Mouse (Mus musculus): ENCODE data around the gene Bspry. TPM values are rescaled to one million over a fixed set of nuclear protein-coding genes. Genes with fewer than 3 reads are reported as not detected.

The Bspry gene
- polyA plus RNA-seq, 1 experiment from 2014 or later = 0.36 TPM

GRCm38 (mm10) chr4:62484928-62485327 is 5.1 kb downstream of the Bspry start:
- WGBS = 76% methylated on average over 3 of the region's 3 CpGs
- H3K4me1 ChIP-seq (ENCODE audit: control insufficient read depth in 2 of 2, insufficient read depth in 2 of 2, low read length in 2 of 2) = peaks cover 0 to under 1% of the 10 kb centered on the region in 2 experiments; a peak in 2 of 4 replicates
- no peak overlapping the region for H3K4me3 ChIP-seq (ENCODE audit: control insufficient read depth in 1 of 2, insufficient read depth in 1 of 2, low read depth in 1 of 2, low read length in 2 of 2)
- ATAC-seq (ENCODE audit: insufficient number of reproducible peaks, insufficient read depth, low FRiP score, low read depth) = no peak
- H3K27ac ChIP-seq (replicated peaks in 1 of 2; ENCODE audit: control insufficient read depth in 1 of 2, insufficient read depth in 1 of 2, low read depth in 2 of 2, low read length in 2 of 2) = no peak overlapping the region
- H3K36me3 ChIP-seq (ENCODE audit: control insufficient read depth, insufficient read depth, low read length) = no peaks in the 10 kb centered on the region
- H3K27me3 ChIP-seq (ENCODE audit: control insufficient read depth, insufficient read depth, low read length) = no peaks in the 10 kb centered on the region
- H3K9me3 ChIP-seq (ENCODE audit: control insufficient read depth, low read length) = no peaks in the 10 kb centered on the region
- no peak overlapping the region for H3K4me2 ChIP-seq (ENCODE audit: low read length)
- H3K9ac ChIP-seq (ENCODE audit: low read length) = no peak overlapping the region

- no peaks in the 10 kb centered on the region; a peak in 1 of 4 replicates for H3K4me1 ChIP-seq (ENCODE audit: control insufficient read depth in 2 of 2, insufficient read depth in 2 of 2, low read length in 2 of 2)
- no peaks in the 10 kb centered on the region for H3K27me3 ChIP-seq (ENCODE audit: control insufficient read depth, insufficient read depth, low read length)
- ATAC-seq (ENCODE audit: insufficient number of reproducible peaks, insufficient read depth, low FRiP score, low read depth) = no peak
- WGBS = 71% methylated on average over 8 of the region's 8 CpGs
- H3K27ac ChIP-seq (replicated peaks in 1 of 2; ENCODE audit: control insufficient read depth in 1 of 2, insufficient read depth in 1 of 2, low read depth in 2 of 2, low read length in 2 of 2) = no peak overlapping the region
- no peak overlapping the region for H3K9ac ChIP-seq (ENCODE audit: low read length)
- H3K4me3 ChIP-seq (ENCODE audit: control insufficient read depth in 1 of 2, insufficient read depth in 1 of 2, low read depth in 1 of 2, low read length in 2 of 2) = no peak overlapping the region
- no peaks in the 10 kb centered on the region for H3K36me3 ChIP-seq (ENCODE audit: control insufficient read depth, insufficient read depth, low read length)
- no peak overlapping the region for H3K4me2 ChIP-seq (ENCODE audit: low read length)
- no peaks in the 10 kb centered on the region for H3K9me3 ChIP-seq (ENCODE audit: control insufficient read depth, low read length)
Measured at GRCm38 (mm10) chr4:62485450-62486161, 5.8 kb downstream of the Bspry start.

DNA sequence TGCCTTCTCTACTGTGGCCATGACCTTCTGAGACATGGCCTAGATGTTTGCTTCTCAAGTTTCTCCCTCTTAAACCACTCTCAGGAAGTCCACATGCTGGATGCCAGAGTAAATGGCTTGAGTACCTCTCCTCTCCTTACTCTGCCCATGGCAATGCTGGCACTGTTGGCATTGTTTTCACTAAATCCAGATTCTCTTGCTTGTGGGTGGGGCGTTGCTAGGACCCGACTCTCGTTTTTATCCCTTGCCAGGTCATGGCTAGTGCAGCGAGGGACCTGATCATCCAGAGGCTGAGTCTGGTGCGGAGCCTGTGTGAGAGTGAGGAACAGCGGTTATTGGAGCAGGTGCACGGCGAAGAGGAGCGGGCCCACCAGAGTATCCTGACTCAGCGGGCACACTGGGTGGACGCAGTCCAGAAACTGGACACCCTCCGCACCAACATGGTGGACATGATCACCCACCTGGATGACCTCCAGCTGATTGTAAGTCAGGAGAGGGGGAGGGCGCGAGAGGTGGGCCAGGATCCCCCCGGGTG is 6.4 kb downstream of the Bspry start:
- no peak overlapping the region for H3K4me3 ChIP-seq (ENCODE audit: control insufficient read depth in 1 of 2, insufficient read depth in 1 of 2, low read depth in 1 of 2, low read length in 2 of 2)
- no peak for ATAC-seq (ENCODE audit: insufficient number of reproducible peaks, insufficient read depth, low FRiP score, low read depth)
- H3K9me3 ChIP-seq (ENCODE audit: control insufficient read depth, low read length) = no peaks in the 10 kb centered on the region
- H3K9ac ChIP-seq (ENCODE audit: low read length) = no peak overlapping the region
- H3K27ac ChIP-seq (replicated peaks in 1 of 2; ENCODE audit: control insufficient read depth in 1 of 2, insufficient read depth in 1 of 2, low read depth in 2 of 2, low read length in 2 of 2) = no peak overlapping the region
- H3K27me3 ChIP-seq (ENCODE audit: control insufficient read depth, insufficient read depth, low read length) = no peaks in the 10 kb centered on the region
- no peak overlapping the region for H3K4me2 ChIP-seq (ENCODE audit: low read length)
- WGBS = 86% methylated on average over 15 of the region's 15 CpGs
- no peaks in the 10 kb centered on the region; a peak in 1 of 4 replicates for H3K4me1 ChIP-seq (ENCODE audit: control insufficient read depth in 2 of 2, insufficient read depth in 2 of 2, low read length in 2 of 2)
- no peaks in the 10 kb centered on the region for H3K36me3 ChIP-seq (ENCODE audit: control insufficient read depth, insufficient read depth, low read length)

DNA sequence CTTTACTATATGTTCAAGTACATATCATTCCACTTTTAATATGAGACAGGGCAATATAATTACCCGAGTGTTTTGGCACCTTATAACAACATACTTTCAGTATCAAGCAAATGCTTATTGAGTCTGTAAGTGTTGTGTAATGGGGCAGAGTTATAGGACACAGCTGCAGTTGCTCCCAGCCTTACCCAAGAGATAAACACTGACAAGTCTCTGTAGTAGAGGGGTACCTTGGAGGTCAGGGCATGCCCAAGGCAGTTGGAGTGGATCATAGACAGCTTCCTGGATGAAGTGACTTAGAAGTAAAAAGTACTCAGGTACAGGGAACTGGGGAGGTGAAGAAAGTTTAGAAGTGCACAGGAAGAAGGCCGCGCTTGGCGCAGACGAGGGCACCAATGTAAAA is 7.3 kb downstream of the Bspry start:
- Histone ChIP-seq H3K36me3 (ENCODE audit: control insufficient read depth, insufficient read depth, low read length) (no peaks in the 10 kb centered on the region), H3K4me1 (ENCODE audit: control insufficient read depth in 2 of 2, insufficient read depth in 2 of 2, low read length in 2 of 2) (no peaks in the 10 kb centered on the region; a peak in 1 of 4 replicates), H3K9me3 (ENCODE audit: control insufficient read depth, low read length) (no peaks in the 10 kb centered on the region), H3K27ac (replicated peaks in 1 of 2; ENCODE audit: control insufficient read depth in 1 of 2, insufficient read depth in 1 of 2, low read depth in 2 of 2, low read length in 2 of 2) (no peak overlapping the region), H3K4me2 (ENCODE audit: low read length) (no peak overlapping the region), H3K4me3 (ENCODE audit: control insufficient read depth in 1 of 2, insufficient read depth in 1 of 2, low read depth in 1 of 2, low read length in 2 of 2) (no peak overlapping the region), H3K9ac (ENCODE audit: low read length) (no peak overlapping the region), H3K27me3 (ENCODE audit: control insufficient read depth, insufficient read depth, low read length) (no peaks in the 10 kb centered on the region)
- WGBS = 88% methylated on average over 5 of the region's 5 CpGs
- ATAC-seq (ENCODE audit: insufficient number of reproducible peaks, insufficient read depth, low FRiP score, low read depth) = no peak

GRCm38 (mm10) chr4:62487914-62488313 is 8.1 kb downstream of the Bspry start:
- no peaks in the 10 kb centered on the region for H3K36me3 ChIP-seq (ENCODE audit: control insufficient read depth, insufficient read depth, low read length)
- ATAC-seq (ENCODE audit: insufficient number of reproducible peaks, insufficient read depth, low FRiP score, low read depth) = no peak
- no peaks in the 10 kb centered on the region for H3K9me3 ChIP-seq (ENCODE audit: control insufficient read depth, low read length)
- WGBS = 89% methylated on average over 2 of the region's 2 CpGs
- H3K27ac ChIP-seq (replicated peaks in 1 of 2; ENCODE audit: control insufficient read depth in 1 of 2, insufficient read depth in 1 of 2, low read depth in 2 of 2, low read length in 2 of 2) = no peak overlapping the region
- H3K4me1 ChIP-seq (ENCODE audit: control insufficient read depth in 2 of 2, insufficient read depth in 2 of 2, low read length in 2 of 2) = no peaks in the 10 kb centered on the region; a peak in 1 of 4 replicates
- no peak overlapping the region for H3K4me2 ChIP-seq (ENCODE audit: low read length)
- no peak overlapping the region for H3K9ac ChIP-seq (ENCODE audit: low read length)
- H3K27me3 ChIP-seq (ENCODE audit: control insufficient read depth, insufficient read depth, low read length) = no peaks in the 10 kb centered on the region
- H3K4me3 ChIP-seq (ENCODE audit: control insufficient read depth in 1 of 2, insufficient read depth in 1 of 2, low read depth in 1 of 2, low read length in 2 of 2) = no peak overlapping the region

GRCm38 (mm10) chr4:62492682-62493081 is 12.8 kb downstream of the Bspry start:
- ATAC-seq (ENCODE audit: insufficient number of reproducible peaks, insufficient read depth, low FRiP score, low read depth) = no peak
- WGBS = 78% methylated on average over 2 of the region's 2 CpGs
- no peaks in the 10 kb centered on the region for H3K9me3 ChIP-seq (ENCODE audit: control insufficient read depth, low read length)
- H3K9ac ChIP-seq (ENCODE audit: low read length) = no peak overlapping the region
- H3K27me3 ChIP-seq (ENCODE audit: control insufficient read depth, insufficient read depth, low read length) = no peaks in the 10 kb centered on the region
- no peak overlapping the region for H3K27ac ChIP-seq (replicated peaks in 1 of 2; ENCODE audit: control insufficient read depth in 1 of 2, insufficient read depth in 1 of 2, low read depth in 2 of 2, low read length in 2 of 2)
- H3K36me3 ChIP-seq (ENCODE audit: control insufficient read depth, insufficient read depth, low read length) = no peaks in the 10 kb centered on the region
- peaks cover 0 to 3% of the 10 kb centered on the region in 2 experiments; a peak in 1 of 4 replicates for H3K4me1 ChIP-seq (ENCODE audit: control insufficient read depth in 2 of 2, insufficient read depth in 2 of 2, low read length in 2 of 2)
- H3K4me2 ChIP-seq (ENCODE audit: low read length) = no peak overlapping the region
- H3K4me3 ChIP-seq (ENCODE audit: control insufficient read depth in 1 of 2, insufficient read depth in 1 of 2, low read depth in 1 of 2, low read length in 2 of 2) = no peak overlapping the region

- no peaks in the 10 kb centered on the region for H3K27me3 ChIP-seq (ENCODE audit: control insufficient read depth, insufficient read depth, low read length)
- no peaks in the 10 kb centered on the region for H3K9me3 ChIP-seq (ENCODE audit: control insufficient read depth, low read length)
- 56% methylated on average over 9 of the region's 9 CpGs for WGBS
- ATAC-seq (ENCODE audit: insufficient number of reproducible peaks, insufficient read depth, low FRiP score, low read depth) = no peak
- no peak overlapping the region for H3K27ac ChIP-seq (replicated peaks in 1 of 2; ENCODE audit: control insufficient read depth in 1 of 2, insufficient read depth in 1 of 2, low read depth in 2 of 2, low read length in 2 of 2)
- peaks cover 9% of the 10 kb centered on the region for H3K36me3 ChIP-seq (ENCODE audit: control insufficient read depth, insufficient read depth, low read length)
- H3K9ac ChIP-seq (ENCODE audit: low read length) = no peak overlapping the region
- H3K4me2 ChIP-seq (ENCODE audit: low read length) = no peak overlapping the region
- H3K4me3 ChIP-seq (ENCODE audit: control insufficient read depth in 1 of 2, insufficient read depth in 1 of 2, low read depth in 1 of 2, low read length in 2 of 2) = no peak overlapping the region
- H3K4me1 ChIP-seq (ENCODE audit: control insufficient read depth in 2 of 2, insufficient read depth in 2 of 2, low read length in 2 of 2) = peaks cover 0 to 3% of the 10 kb centered on the region in 2 experiments; a peak in 1 of 4 replicates
Measured at GRCm38 (mm10) chr4:62494230-62494629, 14.4 kb downstream of the Bspry start.
